Mouse (Mus musculus): ENCODE data around the gene Xylt1.

Gene Xylt1

DNA sequence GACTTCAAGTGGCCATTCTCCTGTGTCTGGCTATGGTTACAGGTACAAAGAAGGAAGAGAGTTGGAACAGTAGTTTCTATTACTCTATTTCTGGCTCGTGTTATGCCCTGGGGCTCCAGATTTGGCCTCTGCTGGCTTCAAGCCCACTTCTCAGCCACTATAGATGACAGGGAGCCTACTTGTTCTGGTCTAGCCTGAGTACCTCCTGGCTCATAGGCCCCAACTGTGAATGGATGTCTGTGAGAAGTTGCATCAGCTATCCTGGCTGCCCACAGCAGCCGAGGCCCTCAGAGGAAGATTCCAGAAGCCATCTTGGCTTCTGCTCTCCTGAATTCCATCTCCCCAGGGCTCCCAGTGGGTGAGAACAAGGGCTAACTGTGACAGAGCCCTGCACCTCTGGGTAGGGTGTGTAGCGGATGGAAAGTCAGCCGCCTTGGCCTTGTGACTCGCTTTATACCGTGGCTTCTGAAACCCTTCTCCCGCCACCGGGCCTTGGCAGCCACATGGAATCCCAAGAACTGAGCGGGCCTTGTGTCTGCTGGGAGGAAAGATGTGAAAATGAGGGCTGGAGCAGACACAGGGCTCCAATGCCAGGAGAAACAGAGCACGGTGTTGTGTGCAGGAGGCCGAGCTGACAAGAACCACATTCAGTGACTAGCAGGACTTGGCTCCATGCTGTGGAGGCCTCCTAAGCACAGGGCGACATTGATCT is 55.1 kb downstream of the Xylt1 start:
- DNase-seq, result no peak

DNA sequence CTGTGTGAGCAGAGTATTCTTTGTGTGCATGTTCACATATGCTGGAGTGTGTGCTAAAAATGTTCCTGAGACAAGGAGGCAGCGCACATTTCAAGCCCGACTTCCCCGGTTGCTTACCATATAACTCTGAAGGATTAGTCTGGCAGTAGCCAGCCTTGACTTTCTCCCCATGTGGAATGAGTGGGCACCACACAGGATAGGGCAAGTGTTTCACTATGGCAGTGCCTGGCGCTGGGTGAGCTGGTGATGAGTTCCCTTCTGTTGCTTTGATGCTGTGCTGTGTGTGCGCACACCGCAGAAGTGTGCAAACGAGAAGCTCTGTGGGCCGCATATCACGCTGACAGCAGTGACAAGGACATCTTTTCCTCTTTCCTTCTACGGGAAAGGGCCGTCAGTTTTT is 56.1 kb downstream of the Xylt1 start:
- DNase-seq, result no peak

DNA sequence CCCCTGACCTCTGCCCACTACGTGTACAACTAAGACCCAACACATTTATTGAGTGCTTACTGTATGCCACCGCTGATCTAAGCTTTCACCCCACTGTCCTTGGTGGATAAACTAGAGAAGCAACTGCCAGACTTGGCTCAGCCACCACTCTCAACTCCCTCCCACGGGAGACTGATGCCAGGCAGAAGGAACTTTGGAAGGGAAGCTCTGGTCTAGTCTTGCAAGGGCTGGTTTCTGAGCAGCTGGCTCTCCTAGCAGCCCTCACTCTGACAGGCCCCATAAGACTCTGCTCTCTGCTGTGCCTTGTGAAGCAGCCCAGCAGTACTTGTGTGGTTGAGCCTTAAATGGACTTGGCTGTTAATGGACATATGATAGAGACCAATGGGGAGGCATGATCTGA is 60.2 kb downstream of the Xylt1 start:
- DNase-seq, result no peak

DNA sequence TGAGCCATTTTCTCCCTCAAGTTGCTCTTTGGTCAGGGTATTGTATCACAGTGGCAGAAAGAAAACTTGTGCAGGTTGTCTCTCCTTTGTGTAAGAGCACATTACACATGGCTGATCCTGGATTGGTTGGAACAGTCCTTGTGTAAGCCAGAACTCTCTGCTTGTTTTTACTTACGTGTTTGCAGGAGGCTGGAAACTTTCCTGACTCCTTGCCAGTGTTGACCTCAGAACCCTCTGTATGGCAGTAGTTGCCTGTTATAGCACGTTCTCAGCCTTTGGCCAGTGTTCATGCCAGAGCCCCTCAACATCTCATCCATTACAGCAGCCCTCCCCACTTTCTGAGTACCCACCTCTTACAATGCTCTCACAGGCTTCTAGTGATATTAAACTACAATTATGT is 61.9 kb downstream of the Xylt1 start:
- DNase-seq, result no peak

DNA sequence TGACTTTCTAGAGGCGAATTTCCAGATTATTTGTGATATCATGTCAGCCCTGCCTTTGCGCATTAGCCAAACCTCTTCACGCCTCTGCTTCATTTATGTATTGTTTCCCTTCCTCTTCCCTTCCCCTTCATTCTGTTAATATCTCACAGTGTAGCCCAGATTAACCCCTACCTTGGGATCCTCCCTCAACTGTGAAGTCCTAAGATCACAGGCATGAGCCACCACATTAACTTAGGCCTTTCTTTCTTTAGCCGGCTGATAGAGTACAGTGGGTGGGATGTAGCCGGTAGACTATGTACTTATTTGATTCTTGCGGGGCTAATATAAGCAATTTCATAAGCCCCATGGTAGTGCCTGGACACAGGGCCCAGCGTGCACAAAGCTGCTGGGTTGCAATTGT is 62.4 kb downstream of the Xylt1 start:
- DNase-seq, result no peak

DNA sequence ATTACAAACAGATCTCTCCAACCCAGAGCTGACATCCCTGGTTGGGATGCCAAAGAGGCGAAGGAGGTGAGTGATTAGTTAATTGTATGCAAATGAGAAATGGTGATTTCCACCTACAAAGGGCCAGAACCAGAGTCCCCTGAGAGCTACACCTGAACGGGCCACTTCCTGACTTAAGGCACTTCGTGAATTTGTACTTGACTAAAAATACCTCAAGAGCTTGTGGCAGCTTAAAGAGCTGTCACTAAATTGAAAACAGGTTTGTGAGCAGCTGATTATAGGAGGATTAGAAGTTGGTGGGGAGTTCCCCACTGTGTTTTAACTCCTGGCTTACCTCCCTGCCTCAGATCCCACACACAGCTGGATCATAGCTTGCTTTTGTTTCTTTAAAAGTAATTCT is 64.7 kb downstream of the Xylt1 start:
- DNase-seq, result peak in 1 of 2 experiments; percentile 14

DNA sequence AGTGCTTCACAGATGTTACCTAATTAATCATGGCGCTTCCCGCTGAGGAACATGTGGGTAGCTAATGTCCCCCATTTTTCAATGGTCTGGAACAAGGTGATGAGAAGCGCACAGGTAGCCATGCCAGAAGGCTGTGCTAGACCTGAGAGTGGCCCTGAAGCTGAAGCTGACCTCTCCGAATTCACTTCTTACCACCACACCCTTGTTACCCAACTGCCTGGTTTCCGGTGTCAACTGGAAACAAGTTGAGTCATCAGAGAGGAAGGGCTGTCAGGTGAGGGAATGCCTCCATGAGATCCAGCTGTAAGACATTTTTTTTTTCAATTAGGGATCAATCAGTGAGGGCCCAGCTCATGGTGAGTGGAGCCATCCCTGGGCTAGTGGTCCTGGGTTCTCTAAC is 68.8 kb downstream of the Xylt1 start:
- DNase-seq, result no peak

DNA sequence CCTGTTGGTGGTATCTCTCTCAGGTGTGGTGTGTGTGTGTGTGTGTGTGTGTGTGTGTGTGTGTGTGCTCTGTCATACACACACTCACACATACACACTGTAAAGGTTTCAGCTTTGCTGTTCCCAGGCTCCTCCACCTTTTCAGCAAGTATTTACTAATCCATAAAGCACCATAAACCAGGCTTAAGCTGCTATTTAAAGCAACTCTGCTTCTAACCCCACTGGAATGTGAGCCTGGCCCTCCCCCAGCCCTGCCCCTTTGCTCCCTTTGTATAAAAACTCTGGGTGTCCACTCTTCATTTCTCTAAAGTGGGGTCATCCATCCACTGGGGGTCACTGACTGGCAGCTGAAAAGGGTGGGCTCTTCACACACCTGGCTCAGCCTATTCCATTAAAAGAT is 70.4 kb downstream of the Xylt1 start:
- DNase-seq, result no peak

DNA sequence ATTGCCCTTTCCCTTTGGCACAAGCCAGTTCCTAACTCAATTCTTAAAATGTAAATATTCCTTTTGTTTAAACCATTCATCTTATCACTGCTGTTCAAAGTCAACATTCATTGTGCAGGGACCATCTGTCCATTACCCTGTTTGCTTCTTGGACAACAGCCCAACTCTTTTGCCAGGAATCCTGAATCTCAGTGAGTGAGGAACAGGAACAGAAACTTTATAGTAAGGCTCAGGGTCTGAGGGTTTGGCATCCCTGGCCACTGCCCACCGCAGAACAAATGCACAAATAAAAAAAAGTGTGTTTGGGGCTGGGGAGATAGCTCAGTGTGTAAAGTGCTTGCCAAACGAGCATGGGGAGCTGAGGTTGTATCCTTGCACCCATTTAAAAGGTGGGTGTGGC is 71.5 kb downstream of the Xylt1 start:
- DNase-seq, result no peak

DNA sequence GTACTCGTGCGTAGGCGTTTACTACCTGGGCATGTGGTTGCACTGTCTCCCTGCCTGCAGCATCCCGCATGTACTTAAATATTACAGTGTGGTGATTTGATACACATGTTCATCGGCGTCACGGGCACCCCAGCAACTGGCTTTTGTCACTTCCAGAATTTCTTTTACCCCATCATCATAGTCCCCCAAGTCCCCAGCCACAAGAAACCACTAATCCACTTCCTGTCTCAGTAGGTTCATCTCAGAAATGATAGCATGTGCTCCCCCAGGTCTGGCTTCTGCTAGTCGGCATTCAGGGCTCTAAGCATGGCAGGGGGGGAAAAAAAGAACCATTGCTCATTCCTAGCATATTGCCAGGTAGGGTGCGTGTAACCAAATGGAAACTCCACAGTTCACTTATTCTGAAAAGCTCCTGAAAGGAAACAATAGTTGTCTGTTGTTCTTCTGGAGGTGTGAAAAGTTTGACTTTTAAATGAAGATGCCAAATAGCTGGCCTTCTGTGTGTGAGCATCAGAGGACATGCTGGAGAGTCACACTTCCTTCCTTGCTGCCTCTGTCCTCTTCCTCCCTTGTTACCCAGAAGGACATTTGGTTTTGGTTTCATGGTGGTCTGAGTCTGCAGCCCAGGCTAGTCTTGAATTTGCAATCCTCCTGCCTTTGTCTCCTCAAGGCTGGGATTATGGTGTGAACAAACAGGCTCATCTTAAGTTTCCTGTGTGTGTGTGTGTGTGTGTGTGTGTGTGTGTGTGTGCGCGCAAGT is 74.2 kb downstream of the Xylt1 start:
- no peak for DNase-seq

DNA sequence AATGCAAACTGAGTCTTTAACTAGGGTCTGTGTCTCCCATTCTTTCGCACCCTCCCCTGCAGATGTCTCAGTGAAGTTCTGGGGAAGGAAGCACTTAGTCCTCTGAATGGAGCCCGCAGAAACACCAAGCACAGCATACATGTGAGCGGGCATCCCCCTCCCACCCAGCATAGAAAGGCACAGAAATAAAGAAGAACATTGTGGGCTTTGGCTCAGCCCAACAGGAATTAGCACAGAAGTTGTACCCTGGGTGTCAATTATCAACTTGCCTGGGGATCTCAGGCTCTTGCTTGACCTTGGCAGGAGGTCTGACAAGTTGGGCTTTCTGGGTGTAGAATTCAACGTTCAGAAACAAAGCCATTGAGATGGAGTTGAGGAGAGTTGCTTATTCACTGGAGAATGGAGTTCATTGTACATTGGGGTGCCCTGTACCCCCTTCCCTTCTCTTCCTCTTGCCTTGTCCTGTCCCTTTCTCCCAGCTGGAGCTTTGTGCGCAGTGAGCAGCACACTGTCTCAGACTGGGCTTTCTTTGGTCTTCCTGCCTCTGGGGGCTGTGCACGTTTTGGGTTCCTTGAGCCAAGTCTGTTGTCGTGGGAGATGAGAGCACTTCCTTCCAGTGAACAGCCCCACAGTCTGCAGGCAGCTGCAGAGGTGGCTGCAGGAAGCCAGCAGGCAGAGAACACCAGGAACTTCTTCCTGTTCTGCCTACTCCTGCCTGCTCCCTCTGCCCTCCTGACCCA is 81.6 kb downstream of the Xylt1 start:
- DNase-seq, result no peak

DNA sequence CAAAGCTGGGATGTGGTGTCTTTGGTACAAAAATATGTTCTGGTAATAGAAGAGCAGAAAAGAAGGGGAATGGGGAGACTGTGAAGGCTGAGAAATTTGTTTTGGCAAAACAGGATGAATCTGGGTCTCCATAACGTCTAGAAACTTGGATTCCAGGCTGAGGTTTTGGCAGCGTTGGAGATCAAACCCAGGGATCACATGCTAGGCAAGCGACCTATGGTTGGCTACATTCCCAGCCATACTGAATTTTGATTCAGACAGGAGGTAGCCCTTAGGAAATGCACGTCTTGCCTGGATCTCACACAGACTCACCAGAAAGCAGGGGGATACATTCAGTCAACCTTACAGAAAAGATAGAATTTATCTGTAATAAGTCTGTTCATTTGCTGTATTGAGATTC is 84.2 kb downstream of the Xylt1 start:
- no peak for DNase-seq

DNA sequence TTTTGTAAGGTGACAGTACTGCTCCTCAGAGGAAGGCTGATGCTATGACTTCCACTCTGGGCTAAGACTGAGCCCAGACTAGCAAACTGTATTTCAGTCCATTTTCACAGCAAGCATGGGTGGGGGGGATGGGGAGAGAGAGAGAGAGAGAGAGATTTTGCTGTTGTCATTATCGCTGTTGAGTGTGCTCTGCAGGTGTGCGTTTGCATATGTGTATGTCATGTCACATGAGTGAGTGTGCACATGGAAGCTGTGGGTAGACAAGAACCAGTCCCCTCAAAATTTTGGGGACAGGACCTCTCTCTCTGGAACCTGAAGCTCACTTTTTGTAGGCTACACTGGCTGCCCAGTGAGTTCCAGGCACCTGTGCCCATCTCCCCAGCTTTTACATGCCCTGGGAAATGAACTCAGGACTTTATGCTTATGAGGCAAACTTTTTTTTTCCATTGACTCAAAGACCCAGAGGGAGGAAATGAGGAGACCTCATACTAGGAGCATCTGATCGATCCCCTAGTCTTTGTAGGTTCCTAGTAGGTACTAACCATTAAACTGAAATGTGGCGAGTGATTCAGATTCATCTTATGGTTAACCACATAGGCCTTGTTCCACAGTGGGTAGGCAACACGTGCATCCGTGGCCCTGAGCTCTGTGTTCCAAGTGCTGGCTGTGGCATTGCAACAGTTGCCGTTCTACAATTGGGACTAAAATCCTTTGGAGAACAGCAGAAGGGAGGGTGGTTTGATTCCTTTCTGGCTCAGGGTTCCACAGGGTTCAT is 85.4 kb downstream of the Xylt1 start:
- no peak for DNase-seq

DNA sequence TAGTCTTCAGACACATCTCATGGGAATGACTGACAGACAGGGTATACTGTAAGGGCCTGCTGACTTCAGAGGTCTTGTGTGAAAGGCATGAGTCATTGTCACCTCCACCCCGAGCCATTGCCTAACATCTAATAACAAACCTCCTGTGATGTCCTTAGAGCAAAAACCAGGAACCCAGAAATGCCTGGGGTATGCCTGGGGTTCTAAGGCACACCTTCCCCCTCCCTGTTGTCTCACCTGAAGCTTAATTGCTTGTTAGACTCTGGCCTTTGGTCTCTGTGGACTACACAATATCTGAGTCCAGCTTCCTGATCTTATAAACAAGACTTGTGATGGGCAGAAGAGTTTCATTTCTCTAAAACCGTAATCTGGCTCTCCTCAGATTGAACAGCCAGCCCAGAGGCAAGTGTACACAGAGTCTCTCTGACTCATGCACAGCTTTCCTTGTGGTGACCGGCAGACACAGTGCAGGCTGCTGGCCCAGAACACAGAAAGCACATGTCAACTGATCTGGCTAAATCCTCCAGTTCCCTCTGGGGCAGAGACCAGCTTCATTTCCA is 89.5 kb downstream of the Xylt1 start:
- peak; percentile 40 to 41 for DNase-seq

DNA sequence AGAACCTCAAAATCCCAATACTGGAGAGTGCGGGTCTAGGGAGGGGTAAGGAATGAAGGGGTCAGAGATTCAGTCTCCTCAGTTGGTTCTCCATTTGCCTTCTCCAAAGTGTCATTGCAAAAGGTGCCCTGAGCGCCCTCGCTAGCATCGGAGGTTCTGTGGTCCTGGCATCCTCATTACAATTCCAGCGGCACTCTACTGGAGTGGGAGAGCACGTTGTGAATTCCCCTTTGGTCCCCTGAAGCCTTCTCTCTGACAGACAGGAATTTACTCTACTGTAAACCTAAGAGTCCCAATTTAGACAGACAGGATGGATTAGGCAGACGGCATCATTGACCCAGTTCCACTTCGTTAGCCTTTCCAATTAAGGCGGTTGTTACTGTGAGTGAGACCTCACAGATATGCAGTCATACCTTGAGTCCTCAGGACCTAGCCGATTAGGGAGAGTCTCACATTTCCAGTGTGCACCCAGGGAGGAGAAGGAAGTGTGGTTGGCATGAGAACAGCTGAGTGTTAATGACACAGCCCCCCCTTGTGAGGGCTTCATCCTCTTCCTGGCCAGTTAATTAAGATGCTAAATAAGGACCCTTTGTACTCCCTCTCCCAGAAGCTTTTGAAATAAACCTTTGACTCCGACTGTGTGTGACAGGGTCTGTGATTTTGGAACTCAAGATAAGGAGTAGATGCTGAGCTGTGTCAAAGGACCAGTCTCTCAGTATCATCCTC is 91.4 kb downstream of the Xylt1 start:
- DNase-seq, result no peak

DNA sequence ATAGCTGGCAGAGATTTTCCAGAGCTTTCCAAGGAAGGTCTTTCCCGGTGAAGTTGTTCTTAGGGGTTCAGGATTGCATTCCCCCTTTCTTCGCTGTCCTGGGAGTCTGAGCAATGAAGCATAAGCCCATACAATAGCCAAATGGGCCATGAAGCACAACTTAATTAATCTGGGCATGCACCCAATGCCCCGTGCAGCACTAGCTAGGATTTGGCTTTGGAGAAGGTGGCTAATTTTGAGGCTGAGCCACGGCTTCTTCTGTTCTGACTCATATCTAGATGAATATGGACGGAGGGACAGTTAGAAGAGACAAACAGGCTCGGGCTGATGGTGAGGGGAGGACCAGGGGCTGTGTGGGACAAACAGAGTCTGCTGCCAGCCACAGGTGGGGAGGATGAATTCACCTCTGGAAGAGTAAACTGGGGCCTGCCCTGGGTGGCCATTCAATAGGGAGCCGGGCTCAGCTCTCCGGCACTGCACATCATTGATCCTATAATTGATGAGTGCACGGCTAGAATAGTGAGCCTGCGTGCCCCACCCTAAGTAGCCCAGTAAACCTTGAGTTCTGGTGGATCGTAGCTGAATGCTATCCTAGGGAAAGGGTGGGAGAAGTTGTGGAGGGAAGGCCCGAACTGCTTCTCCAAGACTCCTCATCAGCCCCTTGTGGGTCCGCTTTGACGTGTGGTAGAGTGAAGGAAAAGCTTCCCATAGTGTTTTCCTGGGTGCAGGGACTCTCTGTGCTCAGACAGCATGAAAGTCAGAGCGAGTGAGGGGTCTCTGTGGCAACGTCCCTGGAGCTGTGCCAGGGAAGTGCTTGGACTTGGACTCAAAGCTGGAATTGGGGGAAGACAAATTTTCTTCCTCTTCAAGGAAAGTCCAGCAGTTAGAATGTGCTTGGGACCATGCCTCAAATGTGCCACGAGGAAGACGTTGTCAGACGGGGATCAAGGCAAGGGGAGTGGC is 92.3 kb downstream of the Xylt1 start:
- no peak for DNase-seq

DNA sequence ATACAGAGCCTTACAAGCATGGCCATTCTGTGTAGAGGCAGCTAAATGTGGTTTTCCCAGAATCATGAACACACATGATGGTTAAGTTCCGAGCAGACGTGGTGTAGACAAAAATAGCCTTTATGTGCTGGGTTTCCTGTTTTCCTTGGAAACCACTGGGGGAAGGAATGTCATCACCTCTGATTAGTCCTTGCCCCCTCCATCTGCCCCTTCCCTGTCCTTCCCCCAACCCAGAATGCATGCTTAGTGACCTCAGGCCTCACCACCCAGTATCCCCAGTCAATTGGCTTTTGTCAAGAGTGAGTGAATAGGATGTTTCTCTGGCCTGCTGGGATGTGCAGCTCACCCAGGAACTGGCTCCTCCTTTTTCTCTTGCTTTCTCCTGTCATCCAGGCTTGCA is 93.5 kb downstream of the Xylt1 start:
- no peak for DNase-seq

DNA sequence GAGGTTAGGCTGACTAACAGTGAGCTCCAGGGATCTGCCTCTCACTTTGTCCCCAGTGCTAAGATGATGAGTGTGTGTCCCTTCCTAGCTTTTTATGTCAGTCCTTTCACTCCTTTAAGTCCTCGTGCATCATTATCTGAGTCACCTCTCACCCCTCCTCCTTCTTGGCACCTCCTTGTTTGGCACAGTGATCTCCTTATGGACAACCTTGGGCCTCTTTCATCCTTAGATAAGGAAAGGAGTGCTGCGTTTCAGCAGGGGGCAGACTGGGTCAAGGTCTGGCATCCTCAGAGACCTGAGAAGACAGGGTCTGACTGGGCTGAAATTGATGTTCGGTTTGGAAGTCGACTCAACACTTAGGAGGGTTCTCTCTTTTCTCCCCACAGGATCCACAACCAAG is 94.3 kb downstream of the Xylt1 start:
- DNase-seq, result no peak

DNA sequence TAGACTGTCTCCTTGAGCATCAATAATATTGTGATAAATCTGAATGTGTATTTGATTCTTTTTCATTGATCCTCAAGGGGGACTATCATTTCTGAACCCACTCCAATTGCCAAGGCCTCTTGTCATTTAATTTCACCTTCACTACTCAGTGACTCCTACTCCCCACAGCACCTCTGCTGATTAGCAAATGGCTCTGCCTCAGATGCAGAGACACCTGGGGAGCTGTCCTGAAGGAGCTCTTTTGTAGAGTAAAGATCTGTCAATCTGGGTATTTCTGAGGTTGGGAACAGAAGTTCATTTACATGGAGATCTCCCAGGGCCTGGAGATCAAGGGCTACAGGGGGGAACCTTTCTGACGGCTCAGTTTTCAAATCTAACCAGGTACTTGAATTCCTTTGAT is 98.2 kb downstream of the Xylt1 start:
- no peak for DNase-seq

DNA sequence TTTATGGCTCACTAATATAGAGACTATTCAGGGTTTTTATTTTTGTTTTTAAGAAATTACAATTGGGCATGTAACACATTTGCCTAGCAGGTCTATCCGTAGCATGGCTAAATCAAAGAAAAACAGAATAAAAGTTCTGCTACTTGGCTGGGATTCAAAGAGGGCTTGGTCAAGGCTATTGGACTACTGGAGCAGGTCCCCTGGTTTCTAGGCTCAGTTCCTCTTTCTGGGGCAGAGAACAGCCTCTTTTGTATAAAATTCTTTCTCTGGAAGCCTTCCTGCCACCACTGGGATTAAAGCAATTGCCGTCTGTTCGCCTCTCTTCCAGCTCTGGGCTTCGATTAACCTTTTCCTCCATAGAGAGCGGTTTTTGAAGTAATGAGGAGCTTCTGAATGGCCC is 100.1 kb downstream of the Xylt1 start:
- DNase-seq, result no peak

DNA sequence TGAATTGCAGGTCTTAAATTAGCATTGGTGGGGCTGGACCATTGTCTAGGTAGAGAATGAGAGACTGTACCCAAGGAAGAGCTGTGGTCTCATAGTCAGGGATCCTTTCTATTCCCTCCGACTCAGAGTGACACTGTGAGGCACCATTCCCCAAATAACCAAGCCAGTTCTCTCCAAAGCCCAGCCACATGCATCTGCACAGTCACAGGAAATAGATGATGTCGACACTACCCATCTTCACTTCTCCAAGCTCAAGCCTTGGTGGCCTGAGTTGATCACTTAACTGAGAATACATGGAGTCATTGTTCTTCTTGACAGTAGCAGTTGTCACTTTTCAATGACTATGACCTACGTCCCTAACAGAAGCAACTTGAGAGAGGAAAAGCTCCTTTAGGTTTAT is 100.6 kb downstream of the Xylt1 start:
- DNase-seq, result no peak
